Mouse (Mus musculus) retina, embryonic 14.5 days (tissue): Measurements from ENCODE around the gene Olfr73.
"Not testable (repeated sequence)": the region's sequence is repeated elsewhere in the genome, so short reads cannot be mapped to it uniquely, and the experiment has no call there.

Experiments
- DNase-seq: peaks from one replicate; pipeline ENCODE4 v3.0.0-alpha.2; 2015; ENCODE audit warnings: low spot score

The Olfr73 gene

DNA sequence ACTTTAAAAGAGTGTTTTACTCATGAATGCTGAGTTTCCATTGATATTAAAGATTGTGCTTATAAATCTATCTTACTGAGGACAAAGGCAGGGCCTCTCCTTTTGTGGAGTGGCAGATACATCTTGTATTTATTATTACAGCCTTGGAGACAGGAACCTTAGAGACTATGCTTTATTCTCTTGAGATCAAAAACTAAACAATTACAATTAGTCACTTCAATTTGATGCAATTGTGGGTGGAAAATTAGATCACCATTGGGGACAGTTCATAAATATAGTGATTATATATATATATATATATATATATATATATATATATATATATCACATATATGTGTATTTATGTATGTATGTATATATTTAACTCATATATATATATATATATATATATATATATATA is at the start of gene Olfr73:
Gene Olfr73 (minus strand): TSS at position 101 of the 400 bp plus-strand sequence.
- no peak for DNase-seq

GRCm38 (mm10) chr2:88071730-88072129 is 34.2 kb upstream of the Olfr73 start, which contains the start of gene Olfr1163:
Gene Olfr1163 (minus strand): TSS chr2:88071830.
- DNase-seq: no peak

DNA sequence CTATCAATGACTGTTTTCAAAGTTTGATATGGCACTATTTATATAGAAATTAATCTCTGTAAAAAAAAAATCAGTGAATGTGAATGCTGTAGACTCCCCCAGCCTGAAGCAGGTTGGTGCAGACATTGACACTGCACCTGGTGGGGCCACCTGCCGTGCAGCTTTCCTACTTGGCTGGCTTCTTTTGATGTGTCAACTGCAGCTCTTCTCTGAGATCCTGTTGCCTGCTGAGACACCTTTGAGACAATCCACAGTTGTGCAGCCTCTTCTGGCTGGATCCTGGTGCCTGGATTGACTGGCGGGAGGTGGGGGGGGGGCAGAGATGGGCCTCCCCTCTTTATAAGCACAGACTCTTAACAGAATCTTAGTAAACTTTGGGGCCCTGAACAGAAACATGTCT is 26.1 kb upstream of the Olfr73 start:
- DNase-seq: no peak

GRCm38 (mm10) chr2:88051029-88051428 is 13.5 kb upstream of the Olfr73 start, which contains the start of gene Olfr1162:
Gene Olfr1162 (minus strand): TSS chr2:88051129.
- no peak for DNase-seq

- DNase-seq: not testable (repeated sequence)
Observed at GRCm38 (mm10) chr2:88022474-88022873, 15.0 kb downstream of the Olfr73 start, which contains the start of gene Olfr1161. Gene Olfr1161 (plus strand): TSS chr2:88022774.

- no peak for DNase-seq
Observed at GRCm38 (mm10) chr2:88007515-88008318, 29.8 kb downstream of the Olfr73 start, which contains the start of gene Olfr1160. Gene Olfr1160 (minus strand): TSS chr2:88008268.

GRCm38 (mm10) chr2:87989813-87990212 is 47.7 kb downstream of the Olfr73 start, which contains the start of gene Olfr1158:
Gene Olfr1158 (plus strand): TSS chr2:87990113.
- no peak for DNase-seq
